Mouse (Mus musculus): ENCODE results near the gene Msx1.
A peak's percentile ranks its signal among the peaks of the same experiment; 100 is the strongest.
"Not testable (repeated sequence)": the region's sequence is repeated elsewhere in the genome, so short reads cannot be mapped to it uniquely, and the experiment has no call there.

The Msx1 gene

DNA sequence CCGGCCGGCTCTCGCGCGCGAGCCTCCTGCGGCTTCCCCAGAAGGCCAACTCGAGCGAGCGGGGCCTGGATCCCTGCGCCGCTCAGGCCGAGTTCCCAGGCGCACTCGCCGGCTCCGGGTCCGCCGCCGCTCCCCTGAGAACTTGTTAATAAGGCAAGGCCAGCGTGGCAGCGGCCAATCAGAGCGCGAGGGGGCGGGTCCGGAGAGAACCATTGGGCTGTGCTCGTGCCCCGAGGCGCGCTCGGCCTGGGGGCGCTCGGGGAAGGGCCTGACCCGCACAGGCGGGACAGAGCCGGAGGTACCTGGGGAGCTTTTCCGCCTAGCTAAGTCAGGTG lies at the start of gene Msx1:
TSS of gene Msx1 (minus strand) at position 123 of the 335 bp plus-strand sequence.
- DNase-seq (ENCODE audit: low spot score), result peak; percentile 68

DNA sequence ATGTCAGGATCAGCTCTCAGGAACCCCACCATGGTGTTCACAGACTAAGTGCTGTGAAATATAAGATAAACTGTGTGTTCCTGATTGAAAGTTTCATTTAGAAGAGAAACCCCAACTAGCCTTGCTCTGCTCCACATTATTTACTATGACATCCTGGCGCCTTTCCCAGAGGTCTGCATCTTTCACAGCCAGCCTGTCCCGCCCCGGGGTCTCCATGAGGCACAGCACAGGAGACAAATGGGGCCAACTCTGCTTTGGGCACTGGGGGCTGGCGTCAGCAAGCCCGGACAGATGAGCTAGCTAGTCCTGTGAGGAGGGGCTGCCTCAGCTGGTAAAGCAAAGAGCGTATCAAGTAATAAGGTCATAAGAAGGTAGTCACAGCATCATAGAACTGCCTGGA lies 41.1 kb upstream of the Msx1 start:
- no peak for DNase-seq (ENCODE audit: low spot score)

DNA sequence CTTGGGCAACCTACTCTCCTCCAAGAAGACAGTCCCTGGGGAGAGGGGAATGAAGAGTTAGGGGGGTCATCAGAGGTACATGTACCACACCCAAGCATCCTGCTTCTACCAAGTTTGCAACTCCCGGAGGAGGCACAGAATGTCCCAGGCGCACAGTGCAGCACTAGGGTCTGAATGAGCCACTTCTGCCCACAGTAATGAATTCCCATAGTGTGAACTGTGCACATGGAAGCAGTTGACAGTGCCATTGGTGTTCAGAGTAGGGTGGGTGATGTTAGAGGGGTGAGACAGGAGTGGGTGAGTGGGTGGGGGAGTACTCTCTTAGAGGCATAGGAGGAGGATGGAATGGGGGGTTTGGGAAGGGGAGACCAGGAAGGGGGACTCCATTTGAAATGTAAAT lies 39.9 kb upstream of the Msx1 start:
- DNase-seq (ENCODE audit: low spot score), result no peak

DNA sequence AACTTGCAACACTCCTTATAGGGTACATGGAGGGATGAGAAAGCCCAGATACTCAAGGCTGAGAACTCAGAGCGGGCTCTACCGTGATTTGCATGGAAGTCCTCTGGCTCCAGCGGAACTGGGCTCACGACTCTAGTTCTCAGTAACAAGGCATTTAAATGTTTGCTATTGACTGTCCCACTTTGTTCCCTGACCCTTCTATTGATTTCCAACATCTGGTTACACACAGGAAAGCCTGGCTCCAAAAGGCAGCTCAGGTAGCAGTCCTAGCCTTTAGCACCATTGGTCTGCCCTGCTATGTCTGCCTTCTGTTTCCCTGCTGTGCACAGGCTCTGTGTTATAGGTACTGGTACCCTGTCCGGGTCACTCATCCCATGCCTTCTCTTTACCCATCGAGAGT lies 36.5 kb upstream of the Msx1 start:
- DNase-seq (ENCODE audit: low spot score), result no peak

DNA sequence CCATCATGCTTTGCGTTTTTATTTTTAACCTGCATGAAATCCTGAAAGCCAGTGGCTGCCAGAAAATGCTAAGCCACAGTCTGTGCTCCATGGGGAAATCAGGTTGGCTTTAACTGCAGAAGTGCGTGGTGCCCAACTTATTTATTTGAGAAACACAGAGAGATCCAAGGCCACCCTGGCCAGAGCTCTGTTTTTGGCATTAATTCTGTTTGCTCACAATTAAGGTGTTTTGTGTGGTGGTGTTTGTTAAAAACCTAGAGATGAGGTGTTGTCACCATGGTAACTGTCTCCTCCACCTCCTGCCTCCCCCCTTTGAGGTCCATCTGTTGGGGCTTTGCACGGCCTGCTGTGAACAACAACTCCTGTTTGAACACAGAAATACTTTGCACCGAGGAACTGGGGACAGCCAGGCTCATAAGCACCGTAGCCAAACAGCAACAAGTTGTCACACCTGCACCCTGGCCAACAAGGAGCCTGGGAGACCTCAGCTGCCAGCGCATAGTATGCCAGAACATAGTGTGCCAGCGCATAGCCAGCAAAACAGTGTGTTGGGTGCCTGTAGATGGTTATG lies 35.9 kb upstream of the Msx1 start:
- DNase-seq (ENCODE audit: low spot score), result no peak

DNA sequence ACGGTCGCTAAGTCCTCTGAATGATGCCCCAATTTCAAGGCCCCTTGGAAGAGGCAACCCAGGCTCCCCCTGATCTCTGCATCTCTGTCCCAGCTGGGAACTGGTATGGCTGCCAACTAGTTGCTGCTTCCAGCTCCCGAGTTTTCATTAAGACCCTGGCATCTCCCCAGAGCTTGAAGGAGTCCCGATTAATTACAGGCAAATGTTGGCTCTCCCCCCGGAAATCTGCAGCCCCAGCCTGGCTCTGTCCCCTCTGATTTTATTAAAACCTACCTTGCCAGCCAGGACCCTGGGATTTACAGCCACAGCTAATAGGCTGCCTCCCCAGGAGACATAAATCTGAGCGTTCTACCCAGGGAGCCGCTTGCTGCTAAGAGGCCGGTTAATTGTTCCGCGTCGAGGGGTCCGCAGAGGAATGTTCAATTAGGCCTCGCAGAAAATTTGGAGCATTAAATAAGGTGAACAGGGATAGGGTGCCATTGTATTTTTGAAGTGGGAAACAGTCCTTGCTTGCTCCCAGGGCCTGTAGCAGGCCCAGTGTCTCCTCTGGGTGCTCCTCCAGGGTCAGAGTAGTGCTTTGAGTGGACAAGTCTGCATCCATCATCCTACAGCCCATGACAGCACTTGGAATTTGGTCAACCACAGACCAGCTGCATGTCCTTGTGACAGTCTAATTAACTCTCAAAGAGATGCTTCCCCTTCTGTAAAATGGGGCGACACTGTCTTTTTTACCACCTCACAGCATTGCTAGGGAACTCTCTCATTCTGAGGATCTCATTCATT lies 33.6 kb upstream of the Msx1 start:
- no peak for DNase-seq (ENCODE audit: low spot score)

DNA sequence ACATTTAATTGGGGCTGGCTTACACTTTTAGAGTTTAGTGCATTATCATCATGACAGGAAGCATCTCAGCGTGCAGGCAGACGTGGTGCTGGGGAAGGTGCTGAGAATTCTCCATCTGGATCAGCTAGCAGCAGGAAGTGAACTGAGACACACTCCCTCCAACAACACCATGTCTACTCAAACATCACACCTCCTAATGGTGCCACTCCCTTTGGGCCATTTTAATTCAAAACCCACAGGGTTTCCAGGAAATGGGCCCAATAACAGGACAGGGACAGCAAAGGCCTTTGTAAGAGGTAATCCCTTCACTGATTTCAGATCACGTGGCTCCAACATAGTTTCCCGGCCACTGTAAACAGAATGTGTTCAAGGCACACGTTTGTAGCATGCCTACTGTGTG lies 31.7 kb upstream of the Msx1 start:
- no peak for DNase-seq (ENCODE audit: low spot score)

DNA sequence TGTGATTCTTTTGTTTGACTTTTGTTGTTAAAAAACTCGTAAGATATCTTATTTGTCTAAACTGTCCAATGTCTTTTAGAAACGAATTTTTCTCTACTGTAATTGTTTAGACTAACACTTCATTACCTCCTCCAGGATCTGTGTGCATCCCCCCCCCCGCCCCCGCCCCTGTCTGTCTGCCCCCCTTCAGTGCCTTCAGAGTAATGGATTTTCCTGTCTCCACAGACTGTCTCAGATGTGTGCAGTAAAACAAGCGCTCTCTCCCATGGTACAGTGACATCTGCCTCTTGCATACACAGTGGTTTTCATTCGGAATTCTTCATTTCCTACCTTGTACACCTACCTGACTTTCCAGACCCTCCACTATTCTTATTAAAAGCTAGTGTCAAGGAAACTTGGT lies 29.9 kb upstream of the Msx1 start:
- DNase-seq (ENCODE audit: low spot score), result no peak

DNA sequence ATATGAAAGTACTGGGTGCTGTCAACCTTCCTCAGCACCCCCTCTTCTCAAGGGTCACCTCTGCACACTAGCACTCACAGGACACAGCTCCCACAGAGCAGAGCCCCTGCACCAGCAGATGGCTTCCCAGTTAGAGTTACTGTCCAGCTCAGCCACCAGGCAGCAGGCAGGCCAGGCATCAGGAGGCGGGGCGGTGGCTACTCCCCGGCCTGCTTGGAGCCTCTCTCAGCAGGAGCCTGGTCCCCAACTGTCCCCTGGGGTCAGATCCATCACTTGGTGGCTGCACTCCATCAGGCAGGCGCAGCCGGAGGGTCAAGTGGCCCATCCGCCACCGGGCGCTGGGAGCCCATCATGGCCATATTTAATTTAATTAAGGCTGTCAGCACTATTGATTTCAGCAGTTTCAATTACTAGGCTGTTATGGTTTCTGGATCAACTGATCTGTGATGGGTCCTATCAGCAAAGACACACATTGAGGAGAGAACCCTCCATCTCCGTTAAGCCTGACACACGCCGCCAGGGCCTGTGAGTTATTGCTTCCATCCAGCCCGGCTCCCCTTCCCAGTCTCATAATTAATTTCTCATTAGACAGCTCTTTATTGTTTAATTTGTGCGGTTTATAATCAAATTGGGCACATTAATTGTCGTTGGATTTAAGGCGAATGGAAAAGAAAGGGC lies 27.1 kb upstream of the Msx1 start:
- no peak for DNase-seq (ENCODE audit: low spot score)

DNA sequence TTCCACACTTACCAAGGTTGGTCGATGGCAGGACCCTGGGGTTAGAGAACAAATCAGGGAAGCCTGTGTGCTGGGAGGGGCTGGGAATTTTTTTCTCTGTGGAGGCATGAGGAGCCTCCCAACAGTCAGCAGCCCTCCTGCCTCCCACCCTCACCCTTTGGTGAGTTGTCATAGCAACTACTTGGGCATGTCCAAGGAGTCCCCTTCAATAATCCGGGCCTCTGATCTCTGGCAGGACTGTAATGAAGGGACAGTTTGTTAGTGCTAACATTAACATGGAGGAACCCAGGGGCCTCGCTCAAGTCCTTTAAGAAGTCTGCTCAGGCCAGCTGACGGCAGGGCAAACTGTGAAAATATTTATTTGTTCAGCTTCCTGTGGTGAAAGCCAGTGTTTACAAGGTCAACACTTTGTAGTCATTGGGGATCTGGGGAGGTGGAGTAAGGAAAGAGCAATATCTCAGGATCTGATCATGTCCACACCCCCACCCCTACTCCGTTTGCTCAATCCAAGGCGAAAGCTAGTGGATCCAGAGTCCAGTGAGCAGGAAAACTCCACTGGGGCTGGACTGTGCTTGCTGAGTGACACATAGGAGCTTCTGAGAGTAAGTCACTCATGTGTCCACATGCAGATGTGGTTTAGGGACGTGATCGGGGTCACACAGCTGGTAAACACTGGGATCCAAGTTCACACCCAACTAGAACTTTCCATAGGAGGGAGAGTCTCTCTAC lies 24.8 kb upstream of the Msx1 start:
- no peak for DNase-seq (ENCODE audit: low spot score)

DNA sequence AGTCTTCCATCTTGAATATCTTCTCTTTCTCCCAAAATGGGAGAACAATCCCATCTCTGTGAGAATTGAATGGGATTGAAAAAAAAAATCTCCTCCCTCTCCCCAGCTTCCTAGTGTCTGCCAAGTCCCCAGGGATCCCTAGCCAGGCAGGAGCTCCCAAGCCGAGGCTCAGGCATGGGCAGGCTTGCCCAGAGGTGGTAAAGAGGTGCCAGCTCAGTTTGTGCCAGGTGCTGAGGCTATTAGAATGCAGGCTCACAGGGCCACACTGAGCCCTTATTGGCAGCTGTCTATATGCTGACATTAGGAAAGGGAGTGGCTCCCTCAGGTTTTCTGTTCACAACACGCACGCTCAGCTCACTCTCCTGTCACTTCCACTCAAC lies 11.9 kb upstream of the Msx1 start:
- no peak for DNase-seq (ENCODE audit: low spot score)

DNA sequence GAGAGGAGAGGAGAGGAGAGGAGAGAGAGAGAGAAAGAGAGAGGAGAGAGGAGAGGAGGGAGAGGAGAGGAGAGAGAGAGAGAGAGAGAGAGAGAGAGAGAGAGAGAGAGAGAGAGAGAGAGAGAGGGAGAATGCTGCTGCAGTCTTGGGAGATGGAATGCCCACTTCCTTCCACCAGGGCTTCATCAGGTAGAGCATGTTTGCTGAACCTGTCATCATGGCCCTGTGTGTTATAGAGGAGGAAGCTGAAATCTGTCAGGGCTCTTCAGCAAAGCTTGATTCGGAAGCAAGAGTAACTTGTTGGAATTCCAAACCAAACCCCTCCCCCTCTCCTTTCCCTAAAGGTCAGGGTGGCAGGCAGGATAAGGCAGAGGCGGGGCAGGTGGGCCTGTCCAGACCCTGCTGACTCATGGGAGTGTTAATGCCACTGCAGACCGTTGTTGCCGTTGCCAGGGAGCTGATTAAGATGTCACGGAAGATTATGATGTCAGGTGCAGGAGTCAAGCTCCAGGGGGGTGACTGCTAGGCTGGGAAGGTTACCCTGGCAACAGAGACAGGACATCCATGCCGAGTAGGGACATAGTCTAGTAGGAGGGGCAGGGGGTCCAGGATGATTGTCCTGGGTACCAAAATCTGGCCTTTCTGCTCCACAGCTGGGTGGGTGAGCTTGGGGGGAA lies 11.3 kb upstream of the Msx1 start:
- DNase-seq (ENCODE audit: low spot score), result no peak

DNA sequence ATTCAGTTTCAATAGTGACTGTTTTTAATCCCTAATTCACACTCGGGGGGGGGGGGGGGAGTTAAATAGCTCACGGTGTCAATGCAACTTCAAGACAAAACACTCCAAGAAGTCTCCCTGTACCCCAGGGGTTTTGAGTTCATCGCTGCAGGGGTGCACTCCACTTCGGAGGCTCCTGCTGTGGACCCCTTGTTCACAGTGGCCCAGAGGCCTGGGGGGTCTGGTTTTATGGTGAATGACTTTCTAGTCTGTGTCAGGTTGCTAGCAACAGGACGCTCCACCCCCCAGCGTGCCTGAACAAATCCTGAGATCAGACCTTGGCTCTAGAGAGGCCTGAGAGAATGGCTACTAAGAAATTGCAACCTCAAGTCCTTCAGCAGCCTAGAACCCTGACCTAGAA lies 8.4 kb upstream of the Msx1 start:
- DNase-seq (ENCODE audit: low spot score), result no peak

DNA sequence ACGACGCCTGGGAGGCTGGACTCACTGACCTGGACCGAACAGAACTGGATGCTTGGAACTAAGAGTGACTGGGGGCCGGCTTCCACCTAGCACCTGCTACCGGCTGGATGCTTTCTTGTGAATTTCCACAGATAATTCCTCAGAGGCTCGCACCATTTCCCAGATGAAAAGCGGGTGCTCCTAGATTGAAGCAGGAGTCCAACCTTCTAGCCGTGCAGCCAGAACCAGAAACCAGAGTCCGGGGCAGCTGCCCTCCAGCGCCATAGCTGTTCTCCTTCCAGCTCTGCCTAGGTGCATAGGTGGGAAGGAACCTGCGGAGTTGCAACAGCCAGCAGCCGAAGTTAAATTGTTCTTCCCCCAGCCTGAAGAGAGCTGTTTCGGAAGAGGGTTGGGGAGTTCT lies 7.6 kb upstream of the Msx1 start:
- no peak for DNase-seq (ENCODE audit: low spot score)

DNA sequence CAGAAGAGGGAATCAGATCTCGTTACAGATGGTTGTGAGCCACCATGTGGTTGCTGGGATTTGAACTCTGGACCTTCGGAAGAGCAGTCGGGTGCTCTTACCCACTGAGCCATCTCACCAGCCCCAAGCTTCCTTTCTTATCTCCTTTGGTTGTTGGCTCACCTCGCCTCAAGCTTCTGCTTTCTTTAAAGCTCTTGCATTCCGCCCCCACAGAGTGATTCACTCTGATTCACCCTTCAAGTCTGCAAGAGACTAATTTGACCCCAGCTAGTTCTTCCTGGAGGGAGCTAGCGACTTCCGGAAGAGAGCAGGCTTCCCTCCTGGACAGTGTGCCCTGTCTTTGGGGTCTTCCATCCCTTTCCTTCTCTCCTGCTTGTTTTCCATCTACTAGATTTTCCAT lies 6.1 kb upstream of the Msx1 start:
- not testable (repeated sequence) for DNase-seq (ENCODE audit: low spot score)

DNA sequence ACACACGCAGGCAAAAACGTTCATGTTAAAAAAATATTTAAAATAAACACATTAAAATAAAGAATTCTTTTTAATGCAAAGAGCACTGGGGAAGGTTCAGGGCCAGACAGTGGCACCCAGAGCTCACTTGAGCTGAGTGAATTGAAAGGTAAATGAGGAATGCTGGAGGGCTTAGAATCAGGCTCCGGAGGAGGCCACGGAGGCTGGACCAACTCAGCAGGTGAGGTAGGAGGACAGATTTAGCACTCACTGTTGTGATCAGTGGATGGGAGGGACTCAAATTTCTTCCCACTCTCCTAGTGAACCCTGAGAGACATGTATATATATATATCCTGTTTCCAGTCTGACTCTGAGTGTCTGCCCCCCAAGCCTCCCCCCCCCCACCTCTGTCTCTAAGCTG lies 5.5 kb upstream of the Msx1 start:
- no peak for DNase-seq (ENCODE audit: low spot score)

DNA sequence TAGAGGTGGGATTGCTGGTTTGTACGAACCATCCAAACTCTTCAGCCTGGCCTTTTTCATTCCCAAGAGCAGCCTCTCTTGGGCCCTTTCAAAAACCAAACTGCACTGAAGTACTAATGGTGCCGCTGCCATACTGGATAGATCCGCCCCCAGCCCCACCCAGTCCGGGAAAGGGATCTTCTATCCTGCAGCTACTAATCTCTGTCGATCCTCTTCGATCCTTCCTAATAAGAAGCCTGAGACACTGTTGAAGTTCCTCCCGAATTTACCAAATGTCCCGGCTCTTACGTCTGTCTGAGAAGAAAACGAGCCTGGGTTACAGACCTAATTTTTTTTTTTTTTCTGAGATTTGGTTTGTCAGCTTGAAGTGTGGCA lies 4.9 kb upstream of the Msx1 start:
- no peak for DNase-seq (ENCODE audit: low spot score)

DNA sequence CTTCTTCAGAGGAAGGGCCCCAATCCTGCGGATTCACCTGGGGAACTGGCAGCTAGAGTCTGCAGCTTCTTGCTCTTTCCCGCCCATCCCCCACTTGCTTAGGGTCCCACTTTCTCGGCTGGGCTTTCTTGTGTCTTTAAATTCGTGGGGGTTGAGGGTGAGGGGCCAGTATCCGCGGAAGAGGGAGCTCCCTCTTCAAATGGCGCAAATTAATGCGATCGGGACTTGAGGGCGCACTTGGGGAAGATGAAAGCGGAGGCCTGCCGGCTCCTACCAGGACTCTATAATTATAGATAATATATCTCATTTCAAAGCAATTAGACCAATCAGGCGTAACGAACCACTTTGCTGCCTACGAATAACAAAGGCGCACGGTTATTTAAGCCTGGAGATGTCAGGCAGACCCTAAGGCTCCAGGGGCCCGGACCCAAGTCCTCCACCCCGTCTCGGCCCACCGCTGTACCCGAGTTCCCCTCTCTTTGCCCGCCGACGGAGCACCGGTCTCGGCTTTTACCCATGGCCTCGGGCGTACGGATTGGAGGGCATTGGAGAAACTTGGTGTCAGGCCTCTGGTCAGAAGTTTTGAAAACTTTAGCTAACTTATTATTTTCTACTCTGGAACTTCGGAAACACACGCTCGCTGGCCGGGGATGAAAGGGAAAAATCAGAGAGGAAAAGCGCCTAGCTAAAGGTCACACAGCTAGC lies 4.4 kb upstream of the Msx1 start:
- DNase-seq (ENCODE audit: low spot score), result no peak

DNA sequence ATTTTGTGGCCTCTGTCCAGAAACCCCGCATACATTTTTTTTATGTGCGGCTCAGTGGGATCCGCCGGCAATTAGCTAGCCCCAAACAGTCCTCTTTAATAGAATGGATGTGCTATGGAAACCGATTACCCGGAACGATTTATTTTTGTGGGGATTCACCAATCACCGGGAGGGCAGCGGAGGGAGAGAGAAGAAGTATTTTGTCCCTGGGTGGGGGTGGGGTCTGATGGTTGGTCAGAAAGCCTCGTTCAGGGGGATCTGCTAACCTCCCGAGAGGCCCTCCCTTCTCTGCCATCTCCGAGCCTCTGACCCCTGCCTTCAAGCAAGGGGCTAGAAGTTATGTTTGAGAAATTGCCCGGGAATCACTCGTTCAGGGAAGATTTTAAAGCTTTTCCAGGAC lies 3.6 kb upstream of the Msx1 start:
- no peak for DNase-seq (ENCODE audit: low spot score)

DNA sequence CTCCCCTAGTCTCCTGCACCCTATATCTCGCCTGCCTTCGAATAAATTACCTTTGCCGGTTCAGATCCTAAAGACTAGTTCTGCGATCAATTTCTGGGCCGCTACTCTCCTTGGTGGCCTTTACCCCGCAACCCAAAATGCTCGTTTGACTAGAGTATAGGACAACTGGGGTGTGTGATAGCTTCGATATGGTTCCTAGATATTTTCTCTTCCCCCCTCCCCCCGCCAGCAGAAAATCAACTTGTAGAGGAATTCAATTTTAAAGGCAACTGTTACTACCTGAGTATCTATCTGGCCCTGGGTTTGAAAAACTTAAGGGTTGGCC lies 3.2 kb upstream of the Msx1 start:
- no peak for DNase-seq (ENCODE audit: low spot score)

DNA sequence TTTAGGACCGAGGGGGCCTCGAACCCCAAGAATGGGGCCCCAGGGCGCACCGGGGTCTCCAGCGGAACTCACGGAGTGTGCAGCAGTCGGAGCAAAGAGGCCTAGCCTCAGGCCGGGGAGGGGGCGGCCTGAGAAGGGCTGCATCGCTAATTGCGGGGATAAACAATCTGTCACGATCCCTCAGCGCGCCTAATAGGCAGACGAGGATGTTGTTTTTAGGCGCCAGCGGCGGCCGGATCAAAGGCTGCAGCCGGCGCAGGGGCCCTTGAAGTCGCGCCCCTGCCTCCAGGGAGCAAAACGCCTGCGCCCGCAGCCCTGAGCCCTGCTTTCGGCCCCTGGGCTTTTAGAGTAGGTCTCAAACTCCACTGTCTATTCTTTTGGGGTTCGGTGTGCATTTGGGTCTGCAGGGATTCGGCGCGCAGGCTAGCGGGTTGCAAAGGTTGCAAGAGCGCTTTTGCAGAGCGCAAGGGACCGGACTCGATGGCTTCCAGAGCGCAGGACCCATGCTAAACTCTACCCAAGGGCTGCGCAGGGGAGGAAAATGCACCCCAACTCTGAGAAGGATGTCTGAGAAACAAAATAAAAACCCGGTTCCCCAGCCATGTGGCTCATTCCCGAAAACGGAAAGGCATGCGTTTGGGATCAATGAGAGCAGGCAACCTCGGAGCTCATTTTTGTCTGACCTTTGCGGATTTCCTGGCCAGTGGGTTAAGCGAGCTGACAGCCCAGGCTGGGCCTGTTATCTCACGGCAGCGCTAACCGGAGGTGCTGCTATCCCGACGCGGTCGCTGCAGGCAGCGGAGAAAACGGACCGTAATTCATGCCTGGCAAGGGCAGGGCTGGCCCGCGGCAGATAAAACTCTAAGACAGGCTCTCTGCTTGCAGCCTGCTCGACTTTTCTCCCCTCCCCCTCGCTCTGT lies 2.6 kb upstream of the Msx1 start:
- DNase-seq (ENCODE audit: low spot score), result no peak
